Mouse (Mus musculus): Measurements from ENCODE around the gene Ppp1r13b. TPM values are rescaled to one million over a fixed set of nuclear protein-coding genes. Genes with fewer than 3 reads are reported as not detected.
"Not testable (repeated sequence)": the region's sequence is repeated elsewhere in the genome, so short reads cannot be mapped to it uniquely, and the experiment has no call there.

Gene Ppp1r13b
- polyA plus RNA-seq (2015; fragmentation: Nextera tagmentation; extraction: Ambion mirVana): 12.8 and 16.9 TPM in 2 replicates

DNA sequence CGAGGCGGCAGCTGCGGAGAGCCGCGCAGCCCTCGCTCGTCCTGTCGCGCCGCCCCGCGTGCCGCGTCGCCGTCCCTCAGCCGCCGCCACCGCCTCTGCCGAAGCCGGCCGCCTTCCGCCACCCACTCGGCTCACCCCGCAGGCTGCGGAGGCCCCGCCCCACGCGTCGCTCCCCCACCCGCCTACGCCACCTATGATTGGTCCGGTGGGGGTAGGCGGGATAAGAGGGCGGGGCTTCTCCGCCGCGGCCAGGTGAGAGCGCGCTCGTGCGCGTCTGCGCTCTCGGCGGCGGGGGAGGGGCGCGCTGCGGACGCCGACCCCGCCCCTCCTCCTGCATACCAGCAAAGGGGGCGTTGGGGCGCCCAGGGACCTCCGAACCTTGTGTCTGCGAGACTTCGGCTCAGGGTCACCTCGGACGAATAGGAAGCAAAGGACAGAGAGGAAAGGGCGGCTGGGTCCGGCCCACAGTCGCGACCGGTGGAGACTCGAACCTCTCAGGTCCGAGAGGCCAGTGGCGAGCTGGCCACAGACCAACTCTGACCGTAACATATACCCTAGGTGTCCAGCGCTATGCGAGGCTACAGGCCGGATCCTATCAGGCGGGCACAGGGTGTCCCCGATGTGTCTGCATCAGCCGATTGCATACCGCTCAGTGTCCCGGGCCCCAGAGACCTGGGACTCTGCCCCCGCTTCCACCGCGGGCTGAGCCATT is at the start of gene Ppp1r13b:
Ppp1r13b (minus strand) TSS at position 141 of the 712 bp plus-strand sequence.
- Histone ChIP-seq H3K4me3 (replicated peaks) (peak within 1 kb of the TSS; percentile 71), H3K36me3 (no peaks in the 10 kb centered on the region), H3K27me3 (no peaks in the 10 kb centered on the region; the same call in 1 of the 2 replicates), H3K4me2 (replicated peaks) (peak within 1 kb of the TSS; percentile 87), H3K27ac (replicated peaks) (peak within 1 kb of the TSS; percentile 79), H3K4me1 (peaks cover 9% of the 10 kb centered on the region), H3K9me3 (replicated peaks) (no peaks in the 10 kb centered on the region), H3K9ac (peak within 1 kb of the TSS; percentile 62)
- ATAC-seq (ENCODE audit: insufficient number of reproducible peaks, low FRiP score, low TSS enrichment, low read depth): peak; percentile 97
- under 1% methylated on average over 78 of the region's 80 CpGs for whole genome bisulfite sequencing

DNA sequence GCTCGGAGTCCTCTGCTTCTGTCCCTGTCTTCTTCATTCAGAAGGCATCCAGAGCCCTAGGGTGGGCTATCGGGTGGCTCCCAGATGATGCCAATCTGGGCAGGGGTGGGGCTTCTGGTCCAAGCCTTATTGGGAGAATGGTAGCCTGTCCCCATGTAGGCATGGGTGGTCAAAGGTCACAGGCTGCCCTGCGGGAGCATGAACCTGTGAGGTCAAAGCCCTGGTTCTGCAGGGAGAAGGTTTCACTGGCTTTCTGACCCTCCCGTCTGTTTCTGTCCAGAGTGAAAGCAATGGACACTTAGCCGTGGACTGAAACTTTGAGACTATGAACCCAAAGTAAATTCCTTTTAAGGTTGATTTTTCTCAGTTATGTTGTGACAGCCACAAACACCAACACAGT is 48.3 kb upstream of the Ppp1r13b start:
- Histone ChIP-seq H3K9me3 (replicated peaks) (no peaks in the 10 kb centered on the region), H3K4me3 (replicated peaks) (no peak overlapping the region), H3K4me1 (peaks cover 11% of the 10 kb centered on the region), H3K4me2 (replicated peaks) (no peak overlapping the region), H3K9ac (no peak overlapping the region), H3K27me3 (no peaks in the 10 kb centered on the region), H3K36me3 (peaks cover 21% of the 10 kb centered on the region), H3K27ac (replicated peaks) (no peak overlapping the region)
- ATAC-seq (ENCODE audit: insufficient number of reproducible peaks, low FRiP score, low TSS enrichment, low read depth): no peak
- WGBS: 63% methylated on average over 5 of the region's 5 CpGs

DNA sequence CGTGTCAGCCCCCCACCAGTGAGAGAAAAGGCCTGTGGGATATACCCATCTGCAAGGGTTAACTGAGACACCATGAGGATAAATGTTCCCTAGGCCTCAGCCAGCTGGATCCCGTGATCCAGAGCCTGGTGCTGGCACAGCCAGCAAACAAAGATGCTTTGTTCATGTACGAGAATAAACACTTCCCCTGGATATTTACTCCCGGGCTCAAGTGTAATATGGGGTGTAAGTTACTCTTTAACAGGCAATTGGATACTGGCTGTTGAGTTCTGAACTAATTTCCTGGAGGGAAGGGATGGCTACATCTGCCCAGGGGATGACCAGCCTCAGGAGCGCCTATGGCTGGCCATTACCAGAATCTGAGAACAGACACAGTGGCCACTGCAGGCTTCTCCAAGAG is 43.8 kb upstream of the Ppp1r13b start:
- WGBS: 26% methylated on average over 5 of the region's 5 CpGs
- no peak overlapping the region for H3K4me3 ChIP-seq (replicated peaks)
- H3K9ac ChIP-seq: no peak overlapping the region
- no peaks in the 10 kb centered on the region for H3K9me3 ChIP-seq (replicated peaks)
- H3K4me1 ChIP-seq: 0 out of 2 replicates have a peak, but pooled peaks cover 5% of the 10 kb centered on the region
- no peak overlapping the region for H3K4me2 ChIP-seq (replicated peaks)
- no peak overlapping the region for H3K27ac ChIP-seq (replicated peaks)
- ATAC-seq (ENCODE audit: insufficient number of reproducible peaks, low FRiP score, low TSS enrichment, low read depth): no peak
- H3K27me3 ChIP-seq: no peaks in the 10 kb centered on the region
- no peaks in the 10 kb centered on the region for H3K36me3 ChIP-seq

DNA sequence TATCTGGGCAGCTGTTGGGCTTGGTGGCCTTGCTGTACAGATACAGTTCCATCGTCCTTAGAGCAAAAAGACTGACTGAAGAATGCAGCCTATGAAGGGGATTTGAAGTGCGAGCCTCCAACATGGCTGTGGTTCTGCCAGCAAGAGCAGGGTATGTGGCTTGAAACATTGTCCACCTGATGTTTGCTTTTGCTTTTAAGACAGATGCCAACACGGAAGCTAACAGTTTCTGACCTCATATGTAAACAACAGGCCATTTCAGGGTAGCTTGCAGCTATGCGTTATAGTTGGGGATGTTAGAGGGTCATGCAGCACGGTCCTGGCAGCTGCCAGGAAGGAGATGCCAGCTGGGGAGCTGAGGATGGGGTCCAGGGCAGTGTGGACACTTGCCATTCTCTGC is 42.6 kb upstream of the Ppp1r13b start:
- Histone ChIP-seq H3K27me3 (no peaks in the 10 kb centered on the region), H3K4me2 (replicated peaks) (no peak overlapping the region), H3K4me1 (peaks cover 6% of the 10 kb centered on the region), H3K4me3 (replicated peaks) (no peak overlapping the region), H3K9ac (no peak overlapping the region), H3K27ac (replicated peaks) (no peak overlapping the region), H3K9me3 (replicated peaks) (no peaks in the 10 kb centered on the region), H3K36me3 (no peaks in the 10 kb centered on the region)
- WGBS: 78% methylated on average over 5 of the region's 5 CpGs
- no peak for ATAC-seq (ENCODE audit: insufficient number of reproducible peaks, low FRiP score, low TSS enrichment, low read depth)

DNA sequence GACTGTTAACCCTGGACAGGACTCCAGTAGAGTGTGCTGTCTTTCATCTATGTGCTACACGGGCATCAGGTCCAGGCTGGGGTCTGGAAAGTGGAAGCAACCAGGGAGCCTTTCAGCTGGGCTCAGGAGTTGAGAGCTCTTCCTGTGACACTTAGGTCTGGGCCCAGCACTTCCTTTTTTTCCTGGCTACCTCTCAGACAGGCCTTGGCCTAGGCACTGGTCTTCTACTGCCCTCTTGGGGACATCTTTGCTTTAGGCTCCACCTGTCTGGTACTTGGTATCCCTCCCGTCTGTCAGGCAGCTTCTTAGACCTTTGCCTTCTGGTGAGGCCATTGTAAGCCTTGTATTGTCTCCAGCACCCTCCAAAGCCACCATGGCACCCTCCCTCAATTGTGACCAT is 38.8 kb upstream of the Ppp1r13b start:
- no peak overlapping the region for H3K9ac ChIP-seq
- no peak overlapping the region for H3K4me3 ChIP-seq (replicated peaks)
- 52% methylated on average over 2 of the region's 2 CpGs for WGBS
- no peaks in the 10 kb centered on the region for H3K36me3 ChIP-seq
- H3K9me3 ChIP-seq (replicated peaks): no peaks in the 10 kb centered on the region
- no peak for ATAC-seq (ENCODE audit: insufficient number of reproducible peaks, low FRiP score, low TSS enrichment, low read depth)
- no peak overlapping the region for H3K4me2 ChIP-seq (replicated peaks)
- H3K4me1 ChIP-seq: peaks cover 23% of the 10 kb centered on the region
- H3K27ac ChIP-seq (replicated peaks): no peak overlapping the region; the same call in 1 of the 2 replicates
- H3K27me3 ChIP-seq: no peaks in the 10 kb centered on the region

DNA sequence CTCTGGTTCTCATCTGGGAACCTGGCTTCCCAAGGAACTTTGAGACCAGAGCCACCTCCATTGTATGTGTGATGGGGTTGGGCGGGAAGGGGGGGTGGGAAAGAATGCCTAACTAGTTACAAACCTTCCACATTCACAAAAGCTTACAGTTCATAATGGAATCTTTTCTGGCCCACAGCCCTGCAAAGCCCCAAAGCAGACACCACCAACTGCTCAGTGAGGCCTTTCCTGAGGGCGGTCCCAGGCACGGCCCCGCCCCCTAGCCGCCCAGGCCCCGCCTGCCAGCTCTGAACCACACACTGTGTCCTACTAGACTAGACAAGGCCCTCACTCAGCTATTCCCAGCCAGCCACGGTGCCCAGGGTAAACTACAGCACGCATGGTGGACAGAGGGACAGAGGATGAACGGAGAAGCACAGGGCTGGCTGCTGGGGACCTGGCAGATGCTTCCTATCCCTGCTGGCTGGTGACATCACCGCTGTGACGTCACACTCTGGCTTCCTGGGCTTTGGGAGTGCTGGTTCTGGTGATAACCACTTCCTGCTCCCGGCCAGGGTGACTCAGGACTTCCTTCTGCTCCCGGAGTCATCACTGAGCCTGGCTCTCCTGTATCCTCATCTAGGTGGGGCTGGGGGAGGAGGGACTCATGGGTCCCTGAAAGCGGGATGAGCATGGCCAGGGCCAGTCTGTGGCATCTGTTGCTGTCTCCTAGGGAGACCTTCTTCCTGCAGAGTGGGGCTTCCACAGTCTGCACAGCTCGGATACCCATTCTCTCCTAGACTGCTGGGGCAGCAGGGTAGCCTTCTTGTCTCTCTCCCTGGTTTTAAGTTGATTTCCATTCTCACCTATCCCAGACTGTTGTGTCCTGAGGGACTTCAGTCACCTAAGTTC is 38.1 kb upstream of the Ppp1r13b start:
- H3K4me3 ChIP-seq (replicated peaks); H3K27me3 ChIP-seq; H3K36me3 ChIP-seq; H3K4me2 ChIP-seq (replicated peaks); H3K9ac ChIP-seq; H3K9me3 ChIP-seq (replicated peaks): not testable (repeated sequence)
- Histone ChIP-seq H3K27ac (replicated peaks) (peak overlapping the region; percentile 71), H3K4me1 (peaks cover 23% of the 10 kb centered on the region)
- 57% methylated on average over 12 of the region's 15 CpGs for WGBS
- ATAC-seq (ENCODE audit: insufficient number of reproducible peaks, low FRiP score, low TSS enrichment, low read depth): peak; percentile 35

DNA sequence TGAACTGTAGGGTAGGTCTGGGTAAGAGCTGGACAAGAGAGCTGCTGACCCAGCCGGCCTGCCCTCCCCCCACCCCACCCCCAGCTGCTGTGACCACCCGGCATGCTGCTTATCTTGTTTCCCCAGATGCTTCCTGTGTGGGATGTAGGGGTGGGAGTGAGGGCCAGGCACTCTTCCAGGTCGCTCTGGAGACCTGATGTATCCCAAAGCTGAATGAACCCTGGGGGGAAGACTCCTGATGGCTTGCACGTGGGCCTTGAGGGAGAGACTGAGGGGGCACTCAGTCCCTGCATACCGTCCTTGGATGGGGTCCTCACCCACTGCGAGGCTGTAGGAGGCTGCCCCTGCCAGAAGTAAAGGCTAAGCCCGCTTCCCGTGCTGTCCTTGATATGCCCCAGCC is 37.2 kb upstream of the Ppp1r13b start:
- Histone ChIP-seq H3K36me3 (no peaks in the 10 kb centered on the region), H3K4me2 (replicated peaks) (no peak overlapping the region), H3K4me3 (replicated peaks) (no peak overlapping the region), H3K4me1 (peaks cover 19% of the 10 kb centered on the region), H3K27ac (replicated peaks) (peak overlapping the region; percentile 71), H3K9me3 (replicated peaks) (no peaks in the 10 kb centered on the region), H3K9ac (no peak overlapping the region), H3K27me3 (no peaks in the 10 kb centered on the region)
- 42% methylated on average over 8 of the region's 8 CpGs for WGBS
- ATAC-seq (ENCODE audit: insufficient number of reproducible peaks, low FRiP score, low TSS enrichment, low read depth): peak; percentile 11; the same call in 1 of the 2 replicates

DNA sequence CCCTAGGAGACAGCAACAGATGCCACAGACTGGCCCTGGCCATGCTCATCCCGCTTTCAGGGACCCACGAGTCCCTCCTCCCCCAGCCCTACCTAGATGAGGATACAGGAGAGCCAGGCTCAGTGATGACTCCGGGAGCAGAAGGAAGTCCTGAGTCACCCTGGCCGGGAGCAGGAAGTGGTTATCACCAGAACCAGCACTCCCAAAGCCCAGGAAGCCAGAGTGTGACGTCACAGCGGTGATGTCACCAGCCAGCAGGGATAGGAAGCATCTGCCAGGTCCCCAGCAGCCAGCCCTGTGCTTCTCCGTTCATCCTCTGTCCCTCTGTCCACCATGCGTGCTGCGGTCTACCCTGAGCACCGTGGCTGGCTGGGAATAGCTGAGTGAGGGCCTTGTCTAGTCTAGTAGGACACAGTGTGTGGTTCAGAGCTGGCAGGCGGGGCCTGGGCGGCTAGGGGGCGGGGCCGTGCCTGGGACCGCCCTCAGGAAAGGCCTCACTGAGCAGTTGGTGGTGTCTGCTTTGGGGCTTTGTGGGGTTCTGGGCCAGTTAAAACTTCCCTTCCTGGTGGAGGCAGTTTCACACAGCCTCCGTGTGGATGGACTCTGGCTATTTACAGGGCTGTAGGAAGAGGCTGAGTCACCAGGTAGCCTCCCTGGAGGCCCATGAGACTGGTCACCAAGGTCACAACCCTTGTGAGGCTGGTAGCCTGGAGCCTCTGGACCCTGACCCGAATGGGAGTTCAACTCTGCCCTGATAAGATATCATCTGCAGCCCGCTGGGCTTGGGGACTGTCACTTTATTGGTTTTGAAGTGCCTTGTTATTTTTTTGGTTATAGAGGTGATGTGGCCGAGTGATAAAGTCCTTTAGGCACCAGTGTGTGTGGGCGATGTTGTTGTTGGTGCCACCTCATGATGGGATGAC is 36.4 kb upstream of the Ppp1r13b start:
- not testable (repeated sequence) for H3K27me3 ChIP-seq; H3K9ac ChIP-seq; H3K9me3 ChIP-seq (replicated peaks); H3K36me3 ChIP-seq; H3K4me3 ChIP-seq (replicated peaks); H3K4me2 ChIP-seq (replicated peaks)
- WGBS: 63% methylated on average over 16 of the region's 20 CpGs
- H3K4me1 ChIP-seq: peaks cover 19% of the 10 kb centered on the region
- ATAC-seq (ENCODE audit: insufficient number of reproducible peaks, low FRiP score, low TSS enrichment, low read depth): peak; percentile 47
- H3K27ac ChIP-seq (replicated peaks): peak overlapping the region; percentile 23; the same call in 1 of the 2 replicates

DNA sequence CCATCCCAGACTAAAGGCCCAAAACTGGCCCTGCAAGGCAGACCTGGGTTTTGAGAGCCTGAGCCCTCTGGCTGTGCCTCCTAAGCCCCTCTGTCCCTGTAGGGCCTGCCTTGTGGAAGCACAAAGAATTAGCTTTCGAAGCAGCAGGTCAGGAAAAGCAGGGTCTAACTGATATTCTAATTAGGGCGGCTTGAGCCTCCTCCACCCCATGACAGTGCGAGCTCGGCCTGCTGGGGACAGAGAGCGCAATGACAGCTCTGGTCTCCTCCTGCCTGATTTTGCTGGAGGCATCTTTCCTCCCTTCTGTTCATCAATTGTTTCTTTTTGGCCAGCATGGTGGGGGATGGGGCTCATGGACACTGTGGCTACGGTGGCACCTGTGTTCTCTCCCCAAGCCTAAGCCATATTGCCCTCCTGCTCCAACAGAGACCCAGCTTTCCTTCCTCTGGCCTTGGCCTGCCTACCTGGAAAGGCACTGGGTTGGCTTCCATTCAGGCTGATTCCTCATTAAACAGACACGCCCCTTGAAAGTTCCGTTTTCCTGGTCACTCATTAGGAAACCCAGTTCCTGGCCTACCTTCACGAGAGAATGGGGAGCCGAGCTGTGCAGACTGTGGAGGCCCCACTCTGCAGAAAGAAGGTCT is 35.6 kb upstream of the Ppp1r13b start:
- no peaks in the 10 kb centered on the region for H3K36me3 ChIP-seq
- H3K9ac ChIP-seq: no peak overlapping the region
- H3K27ac ChIP-seq (replicated peaks): peak overlapping the region; percentile 51; the same call in 1 of the 2 replicates
- no peaks in the 10 kb centered on the region for H3K27me3 ChIP-seq
- H3K4me3 ChIP-seq (replicated peaks): no peak overlapping the region
- WGBS: 71% methylated on average over 10 of the region's 10 CpGs
- H3K9me3 ChIP-seq (replicated peaks): no peaks in the 10 kb centered on the region
- ATAC-seq (ENCODE audit: insufficient number of reproducible peaks, low FRiP score, low TSS enrichment, low read depth): peak; percentile 3; the same call in 1 of the 2 replicates
- H3K4me1 ChIP-seq: peaks cover 26% of the 10 kb centered on the region
- no peak overlapping the region for H3K4me2 ChIP-seq (replicated peaks)

DNA sequence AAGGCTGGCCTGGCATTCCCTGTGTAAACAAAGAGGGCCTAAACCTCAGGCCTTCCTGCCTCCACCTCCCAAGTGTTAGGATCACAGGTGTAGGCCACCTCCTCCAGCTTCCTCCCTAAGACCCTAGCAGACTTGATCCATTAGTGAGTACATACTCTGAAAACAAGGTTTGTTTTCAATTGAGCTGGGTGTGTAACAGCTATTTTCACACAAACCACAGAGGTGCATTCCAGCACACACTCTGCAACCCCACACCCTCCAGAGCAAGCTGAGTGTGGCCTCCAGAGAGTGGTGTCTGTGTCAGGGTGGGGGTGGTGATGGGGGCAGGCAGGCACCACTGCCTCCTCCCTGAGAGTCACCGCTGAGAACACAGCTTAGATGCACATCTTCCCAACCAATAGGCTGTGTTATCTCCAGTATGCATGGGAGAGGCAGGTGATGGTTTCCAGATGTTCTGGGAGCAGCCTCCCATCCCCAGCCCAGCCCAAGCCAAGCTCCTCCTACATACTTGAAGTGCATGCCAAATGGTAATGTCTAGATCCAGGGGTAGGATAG is 30.8 kb upstream of the Ppp1r13b start:
- H3K9me3 ChIP-seq (replicated peaks): no peaks in the 10 kb centered on the region
- H3K27ac ChIP-seq (replicated peaks): peak overlapping the region; percentile 86
- H3K36me3 ChIP-seq: no peaks in the 10 kb centered on the region
- H3K4me3 ChIP-seq (replicated peaks): no peak overlapping the region
- ATAC-seq (ENCODE audit: insufficient number of reproducible peaks, low FRiP score, low TSS enrichment, low read depth): peak; percentile 59
- no peaks in the 10 kb centered on the region for H3K27me3 ChIP-seq
- 11% methylated on average over 1 of the region's 1 CpGs for WGBS
- peaks cover 43% of the 10 kb centered on the region for H3K4me1 ChIP-seq
- H3K9ac ChIP-seq: no peak overlapping the region
- H3K4me2 ChIP-seq (replicated peaks): no peak overlapping the region

Measured in embryonic facial prominence, embryonic 15.5 days (tissue).